Mouse (Mus musculus) ES-Bruce4 (cell line): ENCODE measurements around the gene Oxa1l. TPM values are rescaled to one million over a fixed set of nuclear protein-coding genes. Genes with fewer than 3 reads are reported as not detected.

Experiments used
- H3K27ac ChIP-seq: 2 replicates; pipeline ENCODE4 v1.5.1; 2012; ENCODE audit warnings: low read length, inconsistent platforms; ENCODE audit not compliant: insufficient read depth
- H3K27me3 ChIP-seq: 2 replicates; pipeline ENCODE4 v1.6.1; 2012; ENCODE audit warnings: mild to moderate bottlenecking, low read length, inconsistent platforms; ENCODE audit not compliant: control insufficient read depth, poor library complexity, insufficient read depth, severe bottlenecking
- H3K36me3 ChIP-seq: 2 replicates; pipeline ENCODE4 v1.6.1; 2012; ENCODE audit warnings: inconsistent platforms, mild to moderate bottlenecking, low read length, moderate library complexity; ENCODE audit not compliant: control insufficient read depth, poor library complexity, insufficient read depth, severe bottlenecking
- H3K4me1 ChIP-seq: one replicate; pipeline ENCODE4 v1.8.1; 2011; ENCODE audit warnings: low read length; ENCODE audit not compliant: control insufficient read depth, insufficient read depth
- H3K4me3 ChIP-seq: 2 replicates; pipeline ENCODE4 v1.5.1; 2011; ENCODE audit warnings: low read depth, mild to moderate bottlenecking, low read length
- H3K9ac ChIP-seq: 2 replicates; pipeline ENCODE4 v1.6.1; 2012; ENCODE audit warnings: low read depth, mild to moderate bottlenecking, inconsistent platforms; ENCODE audit not compliant: poor library complexity, severe bottlenecking
- H3K9me3 ChIP-seq: replicated peaks from 2 replicates; pipeline ENCODE4 v1.6.1; 2012; ENCODE audit warnings: mild to moderate bottlenecking, low read length, inconsistent platforms; ENCODE audit not compliant: control insufficient read depth, poor library complexity, insufficient read depth, severe bottlenecking
- CTCF ChIP-seq: IDR thresholded peaks from one replicate; pipeline ENCODE4 v1.8.1; 2011; ENCODE audit warnings: low read depth, low read length
- EP300 ChIP-seq: IDR thresholded peaks from 2 replicates; pipeline ENCODE4 v1.6.1; 2011; ENCODE audit warnings: low read depth, low read length; ENCODE audit not compliant: insufficient read depth
- POLR2A ChIP-seq: IDR thresholded peaks from one replicate; pipeline ENCODE4 v1.8.1; 2011; ENCODE audit warnings: low read length; ENCODE audit not compliant: insufficient read depth
- polyA plus RNA-seq: library from polyadenylated mRNA; stranded (reverse); fragments of >200 nt; gene quantifications from 2 replicates; pipeline ENCODE4 v1.2.4, GENCODE M21; 2011; ENCODE audit warnings: low read depth; ENCODE audit not compliant: missing spikeins, insufficient read depth, insufficient read length

Oxa1l gene
- polyA plus RNA-seq, 1 experiment = 96.4 TPM

GRCm38 (mm10) chr14:54385968-54386618 lies 25.5 kb downstream of the Oxa1l start:
- no peaks in the 10 kb centered on the region for H3K9me3 ChIP-seq
- TF ChIP-seq POLR2A = no peak
- no peak for TF ChIP-seq EP300
- no peak for TF ChIP-seq CTCF

DNA sequence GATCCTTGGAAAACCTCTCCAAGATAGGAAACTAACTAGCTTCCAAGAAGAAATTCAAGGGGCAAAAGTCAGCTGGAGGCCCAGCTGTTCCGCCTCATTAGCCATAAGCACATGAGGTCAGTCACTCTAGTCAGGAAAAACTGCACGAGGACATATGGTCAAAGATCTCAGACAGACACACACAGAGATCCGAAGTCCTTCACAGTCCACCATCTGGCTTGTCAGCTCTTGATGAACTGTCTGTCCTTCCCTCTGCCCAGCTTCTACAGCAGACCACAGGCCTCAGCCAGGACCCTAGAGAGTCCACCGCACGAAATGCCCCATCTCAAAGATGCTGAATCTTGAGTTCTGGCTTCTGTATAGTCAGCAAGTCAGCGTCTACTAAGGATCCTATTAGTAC lies 26.9 kb downstream of the Oxa1l start:
- H3K9ac ChIP-seq = no peak overlapping the region
- no peak overlapping the region for H3K4me3 ChIP-seq
- peaks cover 6% of the 10 kb centered on the region for H3K4me1 ChIP-seq
- H3K27ac ChIP-seq = no peak overlapping the region
- no peaks in the 10 kb centered on the region for H3K27me3 ChIP-seq
- no peaks in the 10 kb centered on the region for H3K9me3 ChIP-seq
- H3K36me3 ChIP-seq = peaks cover 33% of the 10 kb centered on the region
- TF ChIP-seq EP300 = no peak
- no peak for TF ChIP-seq POLR2A
- TF ChIP-seq CTCF = no peak

More at GRCm38 (mm10) chr14:54385968-54386618, 25.5 kb downstream of the Oxa1l start:
- H3K9ac ChIP-seq = no peak overlapping the region
- peak overlapping the region; percentile 36 for H3K27ac ChIP-seq
- no peaks in the 10 kb centered on the region for H3K27me3 ChIP-seq
- peaks cover 12% of the 10 kb centered on the region for H3K4me1 ChIP-seq
- peaks cover 28% of the 10 kb centered on the region for H3K36me3 ChIP-seq
- H3K4me3 ChIP-seq = no peak overlapping the region

- Histone ChIP-seq H3K4me3 (no peak overlapping the region), H3K9me3 (no peaks in the 10 kb centered on the region), H3K36me3 (peaks cover 52% of the 10 kb centered on the region), H3K27ac (no peak overlapping the region), H3K4me1 (peaks cover 2% of the 10 kb centered on the region), H3K9ac (no peak overlapping the region), H3K27me3 (no peaks in the 10 kb centered on the region)
- no peak for TF ChIP-seq CTCF
Measured at GRCm38 (mm10) chr14:54390843-54391242, 30.2 kb downstream of the Oxa1l start.

DNA sequence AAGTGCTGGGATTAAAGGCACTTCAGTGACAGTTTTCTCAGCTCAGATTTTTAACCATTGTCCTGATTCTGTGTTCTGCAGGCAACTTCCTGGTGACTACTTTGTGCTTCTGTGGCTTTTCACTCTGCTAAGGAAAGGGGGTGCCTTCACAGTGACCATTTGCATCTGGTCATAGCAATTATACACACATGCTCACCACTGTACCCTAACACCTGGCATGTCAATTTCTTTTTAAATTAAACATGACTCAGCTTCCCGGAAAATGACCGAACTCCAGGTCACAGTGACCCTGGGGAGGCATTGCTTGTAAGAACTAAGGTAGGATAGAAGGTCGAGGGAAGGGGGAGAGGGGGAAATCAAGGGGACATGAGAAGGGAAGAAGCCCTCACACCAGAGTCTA lies 33.2 kb downstream of the Oxa1l start:
- H3K27ac ChIP-seq = no peak overlapping the region
- no peak overlapping the region for H3K4me3 ChIP-seq
- H3K4me1 ChIP-seq = no peaks in the 10 kb centered on the region
- H3K36me3 ChIP-seq = peaks cover 57% of the 10 kb centered on the region
- H3K27me3 ChIP-seq = no peaks in the 10 kb centered on the region
- no peaks in the 10 kb centered on the region for H3K9me3 ChIP-seq
- no peak overlapping the region for H3K9ac ChIP-seq
- TF ChIP-seq POLR2A (no peak), EP300 (no peak), CTCF (no peak)

DNA sequence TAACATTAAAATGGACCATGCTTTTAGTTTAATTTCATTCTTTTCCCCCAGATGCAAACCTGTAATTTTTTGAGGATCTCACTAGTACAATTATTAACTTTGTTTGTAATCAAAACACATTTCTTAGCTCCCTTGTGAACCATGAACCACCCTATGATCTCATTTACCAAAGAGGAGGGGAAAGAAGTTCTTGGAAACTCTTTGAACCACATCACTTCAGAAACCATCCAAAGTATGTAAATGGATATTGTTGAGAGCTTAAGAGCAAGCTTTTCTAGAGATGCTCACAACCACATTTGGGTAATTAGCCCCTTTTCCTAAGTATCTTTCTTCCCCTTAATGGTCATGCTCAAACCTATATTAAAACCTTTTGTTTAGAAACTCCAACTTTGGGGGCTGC lies 33.7 kb downstream of the Oxa1l start:
- Histone ChIP-seq H3K9me3 (no peaks in the 10 kb centered on the region), H3K27ac (no peak overlapping the region), H3K4me1 (no peaks in the 10 kb centered on the region), H3K9ac (no peak overlapping the region), H3K36me3 (peaks cover 61% of the 10 kb centered on the region), H3K27me3 (no peaks in the 10 kb centered on the region), H3K4me3 (no peak overlapping the region)
- TF ChIP-seq EP300 = no peak
- no peak for TF ChIP-seq CTCF
- TF ChIP-seq POLR2A = no peak

GRCm38 (mm10) chr14:54396685-54397084 lies 36.1 kb downstream of the Oxa1l start:
- Histone ChIP-seq H3K9me3 (no peaks in the 10 kb centered on the region), H3K4me1 (no peaks in the 10 kb centered on the region), H3K27me3 (no peaks in the 10 kb centered on the region), H3K36me3 (peaks cover 60% of the 10 kb centered on the region), H3K27ac (no peak overlapping the region), H3K9ac (no peak overlapping the region), H3K4me3 (no peak overlapping the region)
- TF ChIP-seq EP300 = no peak
- no peak for TF ChIP-seq POLR2A
- TF ChIP-seq CTCF = no peak
